Mouse (Mus musculus): ENCODE data around the gene Rpa1. TPM values are rescaled to one million over a fixed set of nuclear protein-coding genes. Genes with fewer than 3 reads are reported as not detected.

The Rpa1 gene
- polyA plus RNA-seq, 1 experiment from 2014 or later, result 88.4 TPM

DNA sequence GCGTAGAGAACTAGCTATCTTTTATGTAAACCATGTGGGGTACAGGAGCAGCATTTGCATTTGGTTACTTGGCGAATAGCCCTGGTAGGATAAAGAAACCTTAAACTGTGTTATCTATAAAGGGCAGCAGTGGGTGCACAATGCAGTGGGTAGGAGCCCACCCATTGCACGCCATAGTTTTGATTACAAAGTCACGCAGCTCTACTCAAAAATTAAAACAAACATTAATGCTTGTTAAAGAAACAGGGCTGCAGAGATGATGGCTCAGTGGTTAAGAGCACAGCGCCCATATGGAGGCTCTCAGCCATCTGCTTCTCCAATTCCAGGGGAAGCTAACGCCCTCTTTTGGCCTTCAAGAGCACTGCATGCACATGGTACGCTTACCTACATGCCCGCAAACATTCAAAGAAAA is 24.8 kb downstream of the Rpa1 start:
- Histone ChIP-seq H3K9ac (no peak overlapping the region), H3K4me1 (replicated peaks) (peaks cover 60% of the 10 kb centered on the region), H3K27ac (replicated peaks) (no peak overlapping the region), H3K4me3 (replicated peaks) (no peak overlapping the region), H3K36me3 (replicated peaks) (peaks cover 65% of the 10 kb centered on the region), H3K9me3 (replicated peaks) (no peaks in the 10 kb centered on the region), H3K27me3 (no peaks in the 10 kb centered on the region), H3K4me2 (0 out of 2 replicates have a peak overlapping the region, but pooled peaks have one; percentile 7)
- 48% methylated on average over 8 of the region's 8 CpGs for whole genome bisulfite sequencing (ENCODE audit: insufficient replicate concordance)
- peak; percentile 66 for ATAC-seq (ENCODE audit: insufficient read depth)

- WGBS (ENCODE audit: insufficient replicate concordance), result 73% methylated on average over 5 of the region's 5 CpGs
- Histone ChIP-seq H3K4me2 (no peak overlapping the region), H3K36me3 (replicated peaks) (peaks cover 64% of the 10 kb centered on the region), H3K9ac (no peak overlapping the region), H3K9me3 (replicated peaks) (no peaks in the 10 kb centered on the region), H3K4me1 (replicated peaks) (peaks cover 45% of the 10 kb centered on the region), H3K4me3 (replicated peaks) (no peak overlapping the region), H3K27ac (replicated peaks) (no peak overlapping the region), H3K27me3 (no peaks in the 10 kb centered on the region)
- ATAC-seq (ENCODE audit: insufficient read depth), result no peak
These were observed 28.9 kb downstream of the Rpa1 start for GRCm38 (mm10) chr11:75319246-75319645.

- ATAC-seq (ENCODE audit: insufficient read depth), result no peak
- no peak overlapping the region for H3K4me3 ChIP-seq (replicated peaks)
- no peak overlapping the region for H3K27ac ChIP-seq (replicated peaks)
- no peak overlapping the region for H3K9ac ChIP-seq
- H3K4me1 ChIP-seq (replicated peaks), result peaks cover 46% of the 10 kb centered on the region
- H3K4me2 ChIP-seq, result peak overlapping the region; percentile 7; the same call in 1 of the 2 replicates
- H3K27me3 ChIP-seq, result no peaks in the 10 kb centered on the region
- 71% methylated on average over 14 of the region's 14 CpGs for WGBS (ENCODE audit: insufficient replicate concordance)
- H3K9me3 ChIP-seq (replicated peaks), result no peaks in the 10 kb centered on the region
- H3K36me3 ChIP-seq (replicated peaks), result peaks cover 66% of the 10 kb centered on the region
These were observed 29.5 kb downstream of the Rpa1 start for GRCm38 (mm10) chr11:75318351-75319221.

DNA sequence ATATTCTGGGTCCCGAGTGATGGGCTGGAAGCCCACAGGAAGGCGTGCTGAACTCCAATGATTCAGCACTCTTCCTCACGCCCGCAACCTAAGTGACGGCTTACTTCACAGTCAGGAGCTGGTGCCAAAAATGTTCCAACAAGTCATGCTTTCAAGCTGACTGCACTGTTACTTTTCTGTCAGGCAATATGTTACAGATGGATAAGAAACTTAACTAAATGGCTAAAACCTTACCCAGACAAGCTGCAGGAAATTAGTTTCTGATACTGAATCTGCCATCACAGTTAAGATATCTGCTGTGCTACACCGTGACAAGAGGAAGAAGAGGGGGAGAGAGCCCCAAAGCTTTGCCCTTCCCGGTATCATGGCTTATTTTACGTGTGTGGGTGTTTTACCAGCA is 34.3 kb downstream of the Rpa1 start:
- no peaks in the 10 kb centered on the region for H3K27me3 ChIP-seq
- peaks cover 19% of the 10 kb centered on the region for H3K4me1 ChIP-seq (replicated peaks)
- H3K9me3 ChIP-seq (replicated peaks), result no peaks in the 10 kb centered on the region
- no peak overlapping the region for H3K4me2 ChIP-seq
- H3K27ac ChIP-seq (replicated peaks), result no peak overlapping the region
- no peak overlapping the region for H3K9ac ChIP-seq
- no peak overlapping the region for H3K4me3 ChIP-seq (replicated peaks)
- 39% methylated on average over 8 of the region's 8 CpGs for WGBS (ENCODE audit: insufficient replicate concordance)
- H3K36me3 ChIP-seq (replicated peaks), result peaks cover 97% of the 10 kb centered on the region
- ATAC-seq (ENCODE audit: insufficient read depth), result peak; percentile 54; the same call in 1 of the 2 replicates

- H3K4me3 ChIP-seq (replicated peaks), result no peak overlapping the region
- no peak overlapping the region for H3K27ac ChIP-seq (replicated peaks)
- H3K9me3 ChIP-seq (replicated peaks), result no peaks in the 10 kb centered on the region
- peaks cover 97% of the 10 kb centered on the region for H3K36me3 ChIP-seq (replicated peaks)
- H3K4me1 ChIP-seq (replicated peaks), result peaks cover 13% of the 10 kb centered on the region
- H3K27me3 ChIP-seq, result no peaks in the 10 kb centered on the region
- no peak overlapping the region for H3K9ac ChIP-seq
- no peak overlapping the region for H3K4me2 ChIP-seq
- WGBS (ENCODE audit: insufficient replicate concordance), result 90% methylated on average over 6 of the region's 6 CpGs
- ATAC-seq (ENCODE audit: insufficient read depth), result no peak
These were observed 36.4 kb downstream of the Rpa1 start for GRCm38 (mm10) chr11:75311751-75312150.

DNA sequence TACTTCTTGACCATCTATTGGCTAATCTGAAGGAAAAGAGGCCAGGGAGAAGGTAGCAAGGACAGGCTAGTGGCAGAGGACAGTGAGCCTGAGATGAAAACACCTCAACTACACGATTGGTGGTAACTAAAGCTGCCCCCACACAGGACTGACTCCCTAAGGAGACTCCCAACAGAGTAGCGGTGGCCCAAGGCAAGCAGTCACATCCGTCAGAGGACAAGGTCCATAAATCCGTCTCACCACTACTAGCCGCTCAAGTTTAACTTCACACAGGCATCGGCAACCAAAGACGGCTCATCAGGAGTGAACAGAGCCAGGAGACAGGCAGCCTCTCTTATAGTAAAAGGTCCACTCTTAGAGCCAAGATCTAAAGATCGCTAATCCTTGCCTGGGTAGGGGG is 37.3 kb downstream of the Rpa1 start:
- Histone ChIP-seq H3K9ac (no peak overlapping the region), H3K27ac (replicated peaks) (no peak overlapping the region), H3K4me3 (replicated peaks) (no peak overlapping the region), H3K4me2 (no peak overlapping the region), H3K4me1 (replicated peaks) (peaks cover 14% of the 10 kb centered on the region), H3K27me3 (no peaks in the 10 kb centered on the region), H3K9me3 (replicated peaks) (no peaks in the 10 kb centered on the region), H3K36me3 (replicated peaks) (peaks cover 99% of the 10 kb centered on the region)
- 83% methylated on average over 8 of the region's 8 CpGs for WGBS (ENCODE audit: insufficient replicate concordance)
- ATAC-seq (ENCODE audit: insufficient read depth), result no peak

DNA sequence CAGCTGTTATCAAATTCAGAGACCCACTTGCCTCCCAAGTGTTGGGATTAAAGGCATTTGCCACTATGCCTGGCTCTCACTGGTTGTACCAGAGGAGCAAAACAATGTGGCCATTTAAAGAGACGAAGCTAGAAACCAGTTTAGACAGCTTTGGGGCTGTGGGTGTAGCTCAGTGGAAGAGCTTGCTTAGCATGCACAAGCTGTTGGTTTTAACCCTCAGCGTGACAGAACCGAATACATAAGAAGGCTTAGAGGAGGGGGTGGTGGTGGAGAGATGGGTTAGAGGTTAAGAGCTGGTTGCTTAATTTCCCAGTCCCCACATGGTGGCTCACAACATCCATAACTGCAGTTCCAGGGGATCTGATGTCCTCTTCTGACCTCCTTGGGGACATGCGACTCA is 39.5 kb downstream of the Rpa1 start:
- Histone ChIP-seq H3K36me3 (replicated peaks) (peaks cover 98% of the 10 kb centered on the region), H3K9me3 (replicated peaks) (no peaks in the 10 kb centered on the region), H3K4me3 (replicated peaks) (no peak overlapping the region), H3K27me3 (no peaks in the 10 kb centered on the region), H3K4me2 (no peak overlapping the region), H3K27ac (replicated peaks) (no peak overlapping the region), H3K9ac (no peak overlapping the region), H3K4me1 (replicated peaks) (peaks cover 11% of the 10 kb centered on the region)
- WGBS (ENCODE audit: insufficient replicate concordance), result 86% methylated on average over 4 of the region's 4 CpGs
- ATAC-seq (ENCODE audit: insufficient read depth), result no peak

DNA sequence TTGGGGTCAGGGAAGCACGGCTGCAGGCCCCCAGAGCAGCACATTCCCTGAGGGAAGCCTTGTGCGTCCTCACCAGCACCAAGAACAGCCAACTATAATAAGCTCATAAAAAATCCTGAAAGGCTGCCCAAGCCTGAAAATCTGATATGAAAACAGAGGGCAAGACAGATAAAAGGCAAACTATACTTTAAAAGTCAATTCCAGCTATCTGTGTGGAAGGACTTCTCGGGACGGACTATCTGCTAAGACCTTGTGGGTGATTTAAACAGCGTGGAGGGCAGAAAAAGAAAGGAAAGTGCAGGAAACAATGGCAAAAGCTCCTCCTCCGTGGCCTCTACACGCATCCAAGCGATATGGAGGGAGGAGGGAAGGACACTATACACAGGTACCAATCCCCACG is 43.3 kb downstream of the Rpa1 start:
- H3K4me1 ChIP-seq (replicated peaks), result peaks cover 25% of the 10 kb centered on the region
- H3K27ac ChIP-seq (replicated peaks), result no peak overlapping the region
- no peak for ATAC-seq (ENCODE audit: insufficient read depth)
- no peak overlapping the region for H3K9ac ChIP-seq
- H3K27me3 ChIP-seq, result no peaks in the 10 kb centered on the region
- no peak overlapping the region for H3K4me3 ChIP-seq (replicated peaks)
- H3K9me3 ChIP-seq (replicated peaks), result no peaks in the 10 kb centered on the region
- H3K4me2 ChIP-seq, result no peak overlapping the region
- H3K36me3 ChIP-seq (replicated peaks), result peaks cover 98% of the 10 kb centered on the region
- 45% methylated on average over 9 of the region's 9 CpGs for WGBS (ENCODE audit: insufficient replicate concordance)

DNA sequence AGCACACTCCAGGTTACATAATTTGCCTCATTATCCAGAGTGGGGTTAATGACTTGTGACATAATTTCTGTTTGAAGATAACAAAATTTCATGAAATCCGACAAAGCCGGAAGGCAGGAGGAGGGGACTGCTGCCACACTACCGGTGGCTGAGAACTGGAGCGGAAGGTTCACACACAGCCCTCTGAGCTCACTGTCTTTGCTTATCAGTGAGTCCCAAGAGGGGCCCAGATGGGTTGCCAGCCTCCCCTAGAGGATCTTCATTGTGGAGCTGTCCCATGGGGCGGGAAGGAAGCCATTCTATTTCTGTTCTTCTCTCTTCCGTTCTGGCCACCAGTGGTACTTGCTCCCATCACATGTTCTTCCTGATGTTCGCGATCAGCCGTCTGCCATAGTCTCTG is 47.2 kb downstream of the Rpa1 start:
- ATAC-seq (ENCODE audit: insufficient read depth), result peak; percentile 66
- H3K4me1 ChIP-seq (replicated peaks), result peaks cover 36% of the 10 kb centered on the region
- no peaks in the 10 kb centered on the region for H3K9me3 ChIP-seq (replicated peaks)
- peaks cover 63% of the 10 kb centered on the region for H3K36me3 ChIP-seq (replicated peaks)
- H3K27me3 ChIP-seq, result no peaks in the 10 kb centered on the region
- H3K4me3 ChIP-seq (replicated peaks), result no peak overlapping the region
- WGBS (ENCODE audit: insufficient replicate concordance), result 42% methylated on average over 9 of the region's 9 CpGs
- peak overlapping the region; percentile 27 for H3K4me2 ChIP-seq
- peak overlapping the region; percentile 48; the same call in 1 of the 2 replicates for H3K27ac ChIP-seq (replicated peaks)
- H3K9ac ChIP-seq, result no peak overlapping the region

- 82% methylated on average over 10 of the region's 10 CpGs for WGBS (ENCODE audit: insufficient replicate concordance)
- Histone ChIP-seq H3K36me3 (replicated peaks) (peaks cover 51% of the 10 kb centered on the region), H3K9me3 (replicated peaks) (no peaks in the 10 kb centered on the region), H3K4me2 (no peak overlapping the region), H3K27ac (replicated peaks) (no peak overlapping the region), H3K9ac (no peak overlapping the region), H3K4me3 (replicated peaks) (no peak overlapping the region), H3K4me1 (replicated peaks) (peaks cover 38% of the 10 kb centered on the region), H3K27me3 (no peaks in the 10 kb centered on the region)
- ATAC-seq (ENCODE audit: insufficient read depth), result no peak
These were observed 48.3 kb downstream of the Rpa1 start for GRCm38 (mm10) chr11:75299786-75300185.

GRCm38 (mm10) chr11:75298491-75298890 is 49.6 kb downstream of the Rpa1 start:
- H3K27ac ChIP-seq (replicated peaks), result no peak overlapping the region
- no peak overlapping the region for H3K4me3 ChIP-seq (replicated peaks)
- peaks cover 48% of the 10 kb centered on the region for H3K4me1 ChIP-seq (replicated peaks)
- no peaks in the 10 kb centered on the region for H3K9me3 ChIP-seq (replicated peaks)
- no peak for ATAC-seq (ENCODE audit: insufficient read depth)
- no peak overlapping the region for H3K4me2 ChIP-seq
- H3K9ac ChIP-seq, result no peak overlapping the region
- peaks cover 2% of the 10 kb centered on the region for H3K27me3 ChIP-seq
- 63% methylated on average over 11 of the region's 11 CpGs for WGBS (ENCODE audit: insufficient replicate concordance)
- H3K36me3 ChIP-seq (replicated peaks), result peaks cover 40% of the 10 kb centered on the region
